Mouse (Mus musculus): ENCODE results near the gene Pced1b. TPM values are rescaled to one million over a fixed set of nuclear protein-coding genes. Genes with fewer than 3 reads are reported as not detected.
A peak's percentile ranks its signal among the peaks of the same experiment; 100 is the strongest.

Pced1b gene
- polyA plus RNA-seq, 1 experiment from 2014 or later: 3.6 TPM

GRCm38 (mm10) chr15:97327500-97328081 is 80.7 kb downstream of the Pced1b start:
- H3K9me3 ChIP-seq (ENCODE audit: control insufficient read depth, low read length): 0 out of 2 replicates have a peak, but pooled peaks cover 3% of the 10 kb centered on the region
- no peak for ATAC-seq (ENCODE audit: low read depth)
- WGBS: 72% methylated on average over 18 of the region's 18 CpGs

GRCm38 (mm10) chr15:97332582-97332981 is 85.7 kb downstream of the Pced1b start:
- Histone ChIP-seq H3K4me3 (ENCODE audit: low read depth, low read length) (no peak overlapping the region), H3K27ac (replicated peaks; ENCODE audit: low read depth, low read length) (no peak overlapping the region), H3K9ac (ENCODE audit: low read depth, low read length) (no peak overlapping the region), H3K4me2 (ENCODE audit: low read depth, low read length) (no peak overlapping the region), H3K4me1 (ENCODE audit: control insufficient read depth, insufficient read depth, low read length) (no peaks in the 10 kb centered on the region), H3K36me3 (ENCODE audit: control insufficient read depth, insufficient read depth, low read length) (no peaks in the 10 kb centered on the region), H3K27me3 (replicated peaks; ENCODE audit: control insufficient read depth, insufficient read depth, low read length) (no peaks in the 10 kb centered on the region), H3K9me3 (ENCODE audit: control insufficient read depth, low read length) (0 out of 2 replicates have a peak, but pooled peaks cover under 1% of the 10 kb centered on the region)
- DNase-seq (ENCODE audit: low spot score): no peak
- WGBS: 62% methylated on average over 9 of the region's 9 CpGs
- ATAC-seq (ENCODE audit: low read depth): no peak

More at GRCm38 (mm10) chr15:97327500-97328081, 80.7 kb downstream of the Pced1b start:
- Histone ChIP-seq H3K4me1 (ENCODE audit: control insufficient read depth, insufficient read depth, low read length) (no peaks in the 10 kb centered on the region), H3K36me3 (ENCODE audit: control insufficient read depth, insufficient read depth, low read length) (no peaks in the 10 kb centered on the region), H3K9ac (ENCODE audit: low read depth, low read length) (no peak overlapping the region), H3K4me2 (ENCODE audit: low read depth, low read length) (no peak overlapping the region), H3K27me3 (replicated peaks; ENCODE audit: control insufficient read depth, insufficient read depth, low read length) (no peaks in the 10 kb centered on the region), H3K27ac (replicated peaks; ENCODE audit: low read depth, low read length) (no peak overlapping the region), H3K4me3 (ENCODE audit: low read depth, low read length) (no peak overlapping the region)
- DNase-seq (ENCODE audit: low spot score): no peak

GRCm38 (mm10) chr15:97337636-97338352 is 90.9 kb downstream of the Pced1b start:
- 33% methylated on average over 14 of the region's 14 CpGs for WGBS
- Histone ChIP-seq H3K4me1 (ENCODE audit: control insufficient read depth, insufficient read depth, low read length) (0 out of 2 replicates have a peak, but pooled peaks cover 2% of the 10 kb centered on the region), H3K27ac (replicated peaks; ENCODE audit: low read depth, low read length) (no peak overlapping the region), H3K36me3 (ENCODE audit: control insufficient read depth, insufficient read depth, low read length) (no peaks in the 10 kb centered on the region), H3K9ac (ENCODE audit: low read depth, low read length) (peak overlapping the region; percentile 51; the same call in 1 of the 2 replicates), H3K9me3 (ENCODE audit: control insufficient read depth, low read length) (no peaks in the 10 kb centered on the region), H3K4me2 (ENCODE audit: low read depth, low read length) (peak overlapping the region; percentile 60), H3K27me3 (replicated peaks; ENCODE audit: control insufficient read depth, insufficient read depth, low read length) (no peaks in the 10 kb centered on the region), H3K4me3 (ENCODE audit: low read depth, low read length) (peak overlapping the region; percentile 32)
- no peak for DNase-seq (ENCODE audit: low spot score)
- 0 out of 2 replicates have a peak, but pooled peaks have one; percentile 53 for ATAC-seq (ENCODE audit: low read depth)

- WGBS: 10% methylated on average over 17 of the region's 17 CpGs
- H3K27ac ChIP-seq (replicated peaks; ENCODE audit: low read depth, low read length): no peak overlapping the region
- peak overlapping the region; percentile 51 for H3K9ac ChIP-seq (ENCODE audit: low read depth, low read length)
- peak overlapping the region; percentile 60 for H3K4me2 ChIP-seq (ENCODE audit: low read depth, low read length)
- no peaks in the 10 kb centered on the region for H3K36me3 ChIP-seq (ENCODE audit: control insufficient read depth, insufficient read depth, low read length)
- H3K9me3 ChIP-seq (ENCODE audit: control insufficient read depth, low read length): no peaks in the 10 kb centered on the region
- no peaks in the 10 kb centered on the region for H3K27me3 ChIP-seq (replicated peaks; ENCODE audit: control insufficient read depth, insufficient read depth, low read length)
- H3K4me3 ChIP-seq (ENCODE audit: low read depth, low read length): peak overlapping the region; percentile 32
- ATAC-seq (ENCODE audit: low read depth): no peak
- DNase-seq (ENCODE audit: low spot score): peak; percentile 48
- H3K4me1 ChIP-seq (ENCODE audit: control insufficient read depth, insufficient read depth, low read length): 0 out of 2 replicates have a peak, but pooled peaks cover 2% of the 10 kb centered on the region
Measured at GRCm38 (mm10) chr15:97338377-97339060, 91.6 kb downstream of the Pced1b start.

GRCm38 (mm10) chr15:97342336-97342735 is 95.4 kb downstream of the Pced1b start:
- Histone ChIP-seq H3K4me2 (ENCODE audit: low read depth, low read length) (no peak overlapping the region), H3K27ac (replicated peaks; ENCODE audit: low read depth, low read length) (no peak overlapping the region), H3K9me3 (ENCODE audit: control insufficient read depth, low read length) (no peaks in the 10 kb centered on the region), H3K9ac (ENCODE audit: low read depth, low read length) (no peak overlapping the region), H3K4me3 (ENCODE audit: low read depth, low read length) (no peak overlapping the region), H3K36me3 (ENCODE audit: control insufficient read depth, insufficient read depth, low read length) (no peaks in the 10 kb centered on the region), H3K27me3 (replicated peaks; ENCODE audit: control insufficient read depth, insufficient read depth, low read length) (no peaks in the 10 kb centered on the region), H3K4me1 (ENCODE audit: control insufficient read depth, insufficient read depth, low read length) (0 out of 2 replicates have a peak, but pooled peaks cover 2% of the 10 kb centered on the region)
- ATAC-seq (ENCODE audit: low read depth) (no peak), DNase-seq (ENCODE audit: low spot score) (no peak)
- WGBS: 84% methylated on average over 9 of the region's 9 CpGs

- Histone ChIP-seq H3K27me3 (replicated peaks; ENCODE audit: control insufficient read depth, insufficient read depth, low read length) (no peaks in the 10 kb centered on the region), H3K4me2 (ENCODE audit: low read depth, low read length) (no peak overlapping the region), H3K4me3 (ENCODE audit: low read depth, low read length) (no peak overlapping the region), H3K27ac (replicated peaks; ENCODE audit: low read depth, low read length) (no peak overlapping the region), H3K4me1 (ENCODE audit: control insufficient read depth, insufficient read depth, low read length) (0 out of 2 replicates have a peak, but pooled peaks cover 2% of the 10 kb centered on the region), H3K36me3 (ENCODE audit: control insufficient read depth, insufficient read depth, low read length) (no peaks in the 10 kb centered on the region), H3K9me3 (ENCODE audit: control insufficient read depth, low read length) (no peaks in the 10 kb centered on the region), H3K9ac (ENCODE audit: low read depth, low read length) (no peak overlapping the region)
- WGBS: 77% methylated on average over 8 of the region's 8 CpGs
- DNase-seq (ENCODE audit: low spot score) (no peak), ATAC-seq (ENCODE audit: low read depth) (no peak)
Measured at GRCm38 (mm10) chr15:97342945-97343344, 96.0 kb downstream of the Pced1b start.

GRCm38 (mm10) chr15:97343921-97344320 is 97.0 kb downstream of the Pced1b start:
- H3K4me3 ChIP-seq (ENCODE audit: low read depth, low read length): no peak overlapping the region
- ATAC-seq (ENCODE audit: low read depth): no peak
- DNase-seq (ENCODE audit: low spot score): no peak
- H3K27ac ChIP-seq (replicated peaks; ENCODE audit: low read depth, low read length): no peak overlapping the region
- no peaks in the 10 kb centered on the region for H3K36me3 ChIP-seq (ENCODE audit: control insufficient read depth, insufficient read depth, low read length)
- H3K9ac ChIP-seq (ENCODE audit: low read depth, low read length): no peak overlapping the region
- 89% methylated on average over 9 of the region's 9 CpGs for WGBS
- no peaks in the 10 kb centered on the region for H3K4me1 ChIP-seq (ENCODE audit: control insufficient read depth, insufficient read depth, low read length)
- no peak overlapping the region for H3K4me2 ChIP-seq (ENCODE audit: low read depth, low read length)
- H3K9me3 ChIP-seq (ENCODE audit: control insufficient read depth, low read length): no peaks in the 10 kb centered on the region
- no peaks in the 10 kb centered on the region for H3K27me3 ChIP-seq (replicated peaks; ENCODE audit: control insufficient read depth, insufficient read depth, low read length)

- Histone ChIP-seq H3K27ac (replicated peaks; ENCODE audit: low read depth, low read length) (no peak overlapping the region), H3K4me1 (ENCODE audit: control insufficient read depth, insufficient read depth, low read length) (no peaks in the 10 kb centered on the region), H3K4me3 (ENCODE audit: low read depth, low read length) (no peak overlapping the region), H3K4me2 (ENCODE audit: low read depth, low read length) (no peak overlapping the region), H3K9ac (ENCODE audit: low read depth, low read length) (no peak overlapping the region), H3K27me3 (replicated peaks; ENCODE audit: control insufficient read depth, insufficient read depth, low read length) (no peaks in the 10 kb centered on the region), H3K36me3 (ENCODE audit: control insufficient read depth, insufficient read depth, low read length) (no peaks in the 10 kb centered on the region), H3K9me3 (ENCODE audit: control insufficient read depth, low read length) (no peaks in the 10 kb centered on the region)
- DNase-seq (ENCODE audit: low spot score) (no peak), ATAC-seq (ENCODE audit: low read depth) (no peak)
- WGBS: 94% methylated on average over 9 of the region's 9 CpGs
Measured at GRCm38 (mm10) chr15:97345110-97345509, 98.2 kb downstream of the Pced1b start.

All from embryonic facial prominence, embryonic 14.5 days (tissue).